Mouse (Mus musculus) ES-E14 (cell line): ENCODE results near the gene Ndufaf1. TPM values are rescaled to one million over a fixed set of nuclear protein-coding genes. Genes with fewer than 3 reads are reported as not detected.
"Not testable (repeated sequence)": the region's sequence is repeated elsewhere in the genome, so short reads cannot be mapped to it uniquely, and the experiment has no call there.

Source experiments
- DNase-seq: peaks from one replicate; pipeline ENCODE4 v3.0.0-alpha.2; 2013; ENCODE audit warnings: low read depth, low spot score
- H3K27ac ChIP-seq: 2 replicates; pipeline ENCODE4 v1.5.1; 2012; ENCODE audit warnings: low read depth, mild to moderate bottlenecking, low read length, moderate library complexity, mixed read lengths; ENCODE audit not compliant: poor library complexity, insufficient read depth, severe bottlenecking
- H3K36me3 ChIP-seq: 2 replicates; pipeline ENCODE4 v1.6.1; 2012; ENCODE audit warnings: mild to moderate bottlenecking, low read length, moderate library complexity, mixed read lengths; ENCODE audit not compliant: control insufficient read depth, poor library complexity, insufficient read depth, severe bottlenecking
- H3K4me1 ChIP-seq, 2 experiments: fragments of 150-350 bp in 1 of 2; sonication (generic) in 1 of 2; 2 replicates each; pipeline ENCODE4 v1.6.1; 2012; ENCODE audit warnings: low read length in 2 of 2, mild to moderate bottlenecking in 1 of 2, mixed read lengths in 1 of 2; ENCODE audit not compliant: control insufficient read depth in 2 of 2, insufficient read depth in 2 of 2, poor library complexity in 1 of 2
- H3K4me3 ChIP-seq, 2 experiments: fragments of 150-350 bp in 1 of 2; sonication (generic) in 1 of 2; 2 replicates each; pipeline ENCODE4 v1.5.1; 2012; ENCODE audit warnings: low read length in 2 of 2, low read depth in 1 of 2, mild to moderate bottlenecking in 1 of 2, mixed read lengths in 1 of 2; ENCODE audit not compliant: insufficient read depth in 1 of 2, poor library complexity in 1 of 2, severe bottlenecking in 1 of 2
- H3K9ac ChIP-seq: 2 replicates; pipeline ENCODE4 v1.6.1; 2012; ENCODE audit warnings: low read depth, mild to moderate bottlenecking, low read length, mixed read lengths; ENCODE audit not compliant: poor library complexity, insufficient read depth, severe bottlenecking
- H3K9me3 ChIP-seq: fragments of 150-350 bp; sonication (generic); 2 replicates; pipeline ENCODE4 v1.6.1; 2012; ENCODE audit warnings: low read depth, mild to moderate bottlenecking, low read length; ENCODE audit not compliant: control insufficient read depth, insufficient read depth
- CHD2 ChIP-seq: IDR thresholded peaks from 2 replicates; pipeline ENCODE4 v1.6.1; 2014; ENCODE audit warnings: mild to moderate bottlenecking, low read depth, low read length, inconsistent platforms
- HCFC1 ChIP-seq: IDR thresholded peaks from 2 replicates; pipeline ENCODE4 v1.6.1; 2012; ENCODE audit warnings: low read length, inconsistent platforms, borderline replicate concordance; ENCODE audit not compliant: insufficient read depth
- MAFK ChIP-seq: IDR thresholded peaks from 2 replicates; pipeline ENCODE4 v1.6.1; 2014; ENCODE audit warnings: mild to moderate bottlenecking, low read depth, low read length, inconsistent platforms; ENCODE audit not compliant: insufficient read depth
- ZC3H11A ChIP-seq: IDR thresholded peaks from 2 replicates; pipeline ENCODE4 v1.6.1; 2012; ENCODE audit warnings: low read depth, mild to moderate bottlenecking, inconsistent platforms, low read length, borderline replicate concordance
- ZNF384 ChIP-seq: IDR thresholded peaks from 2 replicates; pipeline ENCODE4 v1.6.1; 2012; ENCODE audit warnings: low read depth, low read length, inconsistent platforms
- in situ Hi-C, 2 experiments: fragments of 600-800 bp; cut with MboI; formaldehyde crosslinking; loops; one replicate each; pipeline ENCODE4 v1.15.1; 2025; ENCODE audit warnings: low sequenced_read_pairs in 2 of 2, inconsistent platforms in 1 of 2; ENCODE audit not compliant: unreplicated experiment in 2 of 2
- total RNA-seq: library from RNA; depleted of rRNA; stranded (reverse); fragments of 300-350 nt; gene quantifications from 2 replicates; pipeline ENCODE4 v1.2.3, GENCODE M21; 2012

Gene Ndufaf1
- total RNA-seq, 1 experiment = 18.6 TPM

DNA sequence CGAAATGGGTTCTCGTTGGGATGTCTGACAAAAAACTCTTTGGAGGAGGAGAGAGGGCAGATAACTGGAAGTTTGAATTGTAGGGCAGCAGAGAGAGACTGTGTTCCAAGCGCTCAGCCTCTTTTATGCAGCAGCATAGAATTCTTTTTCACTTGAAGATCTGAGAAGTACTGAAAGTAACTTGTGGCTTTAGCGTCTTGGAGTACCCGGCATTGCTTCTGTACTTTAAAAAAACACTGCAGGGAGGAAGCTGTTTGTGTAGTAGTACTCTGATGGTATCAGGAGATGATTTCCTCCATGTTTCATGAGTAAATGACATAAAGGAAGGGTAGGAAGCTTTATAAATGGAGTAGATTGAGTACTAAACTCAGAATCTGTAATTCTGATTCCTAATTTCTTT lies 13.2 kb upstream of the Ndufaf1 start:
- no peak overlapping the region for H3K27ac ChIP-seq
- peaks cover 2% of the 10 kb centered on the region; the same call in 1 of the 2 replicates for H3K36me3 ChIP-seq
- in situ Hi-C loops = no loop called here
- peak overlapping the region; percentile 95 for H3K9ac ChIP-seq
- no peaks in the 10 kb centered on the region for H3K9me3 ChIP-seq
- DNase-seq = no peak
- TF ChIP-seq ZNF384 = no peak
- no peak for TF ChIP-seq HCFC1
- no peak for TF ChIP-seq MAFK
- TF ChIP-seq CHD2 = no peak
- TF ChIP-seq ZC3H11A = no peak
- peaks cover 0 to 3% of the 10 kb centered on the region in 2 experiments; a peak in 1 of 4 replicates for H3K4me1 ChIP-seq
- peak overlapping the region; percentile 90 to 98 for H3K4me3 ChIP-seq

DNA sequence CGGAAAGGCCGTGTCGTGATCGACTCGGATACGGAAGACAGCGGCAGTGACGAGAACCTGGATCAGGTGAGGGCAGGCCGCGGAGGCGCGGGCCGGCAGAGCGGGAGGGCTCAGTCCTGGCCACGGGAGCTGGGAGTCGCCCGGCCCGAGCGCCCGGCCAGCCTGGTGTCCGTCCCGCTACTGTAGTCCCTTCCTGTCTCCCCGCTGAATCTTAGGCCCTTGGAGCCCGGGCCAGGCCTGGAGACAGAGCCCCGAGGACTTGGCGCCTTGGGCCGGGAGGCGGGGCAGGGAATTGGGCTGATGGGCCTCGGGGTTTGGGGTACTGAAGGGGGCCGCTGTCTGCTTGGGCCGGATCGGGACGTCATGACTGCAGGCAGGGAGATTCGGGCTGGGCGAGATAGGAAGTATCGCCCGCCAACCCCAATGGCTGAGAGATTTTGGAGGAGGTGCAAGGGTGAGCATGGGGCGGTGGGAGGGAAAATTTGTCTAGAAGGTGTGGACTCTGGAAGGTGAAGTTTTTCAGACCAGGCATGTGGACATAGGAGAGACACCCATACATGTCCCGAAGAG lies 12.7 kb upstream of the Ndufaf1 start:
- Histone ChIP-seq H3K4me3 (peak overlapping the region; percentile 90 to 98), H3K4me1 (peaks cover 0 to 3% of the 10 kb centered on the region in 2 experiments; a peak in 1 of 4 replicates), H3K36me3 (peaks cover 2% of the 10 kb centered on the region; the same call in 1 of the 2 replicates), H3K9me3 (no peaks in the 10 kb centered on the region), H3K27ac (no peak overlapping the region; the same call in 1 of the 2 replicates), H3K9ac (peak overlapping the region; percentile 95)
- in situ Hi-C loops = no loop called here
- no peak for TF ChIP-seq HCFC1
- TF ChIP-seq CHD2 = no peak
- TF ChIP-seq MAFK = no peak
- TF ChIP-seq ZC3H11A = no peak
- TF ChIP-seq ZNF384 = no peak
- no peak for DNase-seq

DNA sequence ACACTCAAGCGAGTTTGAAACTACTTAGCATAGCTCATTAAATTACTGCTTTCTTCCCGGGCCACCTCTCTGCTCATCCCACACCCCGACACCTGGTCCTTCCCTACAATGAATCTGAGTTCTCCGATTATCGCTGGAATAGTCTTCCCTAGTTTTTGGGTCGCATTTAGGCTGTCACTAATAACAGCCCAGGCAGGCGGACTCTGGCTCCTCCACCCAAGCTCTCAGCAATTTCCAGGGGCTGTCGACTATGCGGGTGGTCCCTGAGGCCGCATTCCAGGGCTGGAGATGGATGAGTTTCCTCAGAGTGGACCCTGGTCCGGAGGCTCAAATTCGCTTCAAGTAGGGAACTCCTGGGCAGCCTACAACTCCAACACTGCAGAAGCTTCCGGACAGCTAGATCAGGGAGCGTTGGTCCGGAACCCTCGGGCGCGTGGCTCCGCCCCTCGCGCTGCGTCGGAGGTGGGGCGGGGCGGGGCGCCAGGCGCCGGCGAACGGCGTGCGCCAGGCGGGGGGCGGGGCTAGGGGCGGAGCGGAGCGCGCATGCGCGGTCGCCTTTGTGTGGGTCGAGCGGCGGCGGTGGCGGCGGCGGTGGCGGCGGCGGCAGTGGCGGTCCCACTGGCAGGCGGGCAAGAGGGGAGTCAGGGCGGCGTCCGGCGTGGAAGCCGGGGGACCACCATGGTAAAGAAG lies 12.0 kb upstream of the Ndufaf1 start, which contains the start of gene Rtf1:
Gene Rtf1 (plus strand): TSS at position 544 of the 690 bp plus-strand sequence.
- peak within 1 kb of the TSS; percentile 55 for H3K27ac ChIP-seq
- TF ChIP-seq ZNF384 (no peak), CHD2 (no peak)
- no peaks in the 10 kb centered on the region for H3K36me3 ChIP-seq
- peaks cover 0 to 3% of the 10 kb centered on the region in 2 experiments; a peak in 1 of 4 replicates for H3K4me1 ChIP-seq
- in situ Hi-C loops = no loop called here
- DNase-seq = peak; percentile 56
- H3K4me3 ChIP-seq = peak within 1 kb of the TSS; percentile 98 to 100
- H3K9ac ChIP-seq = peak within 1 kb of the TSS; percentile 95
- H3K9me3 ChIP-seq = no peaks in the 10 kb centered on the region

DNA sequence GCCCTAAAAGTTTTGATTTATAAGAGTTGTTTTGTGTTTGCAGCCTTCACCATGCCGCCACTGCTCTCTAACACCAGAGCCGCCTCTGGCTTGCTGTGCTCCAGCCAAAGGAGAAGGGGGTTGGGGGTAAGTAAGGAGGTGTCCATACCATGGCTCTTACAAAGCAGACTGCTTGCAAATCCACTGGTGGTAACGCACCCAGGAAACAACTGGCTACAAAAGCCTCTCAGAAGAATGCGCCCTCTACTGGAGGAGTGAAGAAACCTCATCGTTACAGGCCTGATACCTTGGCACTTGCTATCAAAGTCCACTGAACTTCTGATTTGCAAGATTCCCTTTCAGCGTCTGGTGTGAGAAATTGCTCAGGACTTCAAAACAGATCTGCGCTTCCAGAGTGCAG lies 6.4 kb upstream of the Ndufaf1 start:
- no peak for TF ChIP-seq ZNF384
- no peak for TF ChIP-seq HCFC1
- no peak for TF ChIP-seq CHD2
- no peak for TF ChIP-seq ZC3H11A
- TF ChIP-seq MAFK = no peak
- Histone ChIP-seq H3K9ac (no peak overlapping the region), H3K27ac (no peak overlapping the region), H3K36me3 (no peaks in the 10 kb centered on the region), H3K9me3 (no peaks in the 10 kb centered on the region), H3K4me1 (no peaks in the 10 kb centered on the region), H3K4me3 (no peak overlapping the region)
- DNase-seq = no peak
- in situ Hi-C loops = no loop called here

DNA sequence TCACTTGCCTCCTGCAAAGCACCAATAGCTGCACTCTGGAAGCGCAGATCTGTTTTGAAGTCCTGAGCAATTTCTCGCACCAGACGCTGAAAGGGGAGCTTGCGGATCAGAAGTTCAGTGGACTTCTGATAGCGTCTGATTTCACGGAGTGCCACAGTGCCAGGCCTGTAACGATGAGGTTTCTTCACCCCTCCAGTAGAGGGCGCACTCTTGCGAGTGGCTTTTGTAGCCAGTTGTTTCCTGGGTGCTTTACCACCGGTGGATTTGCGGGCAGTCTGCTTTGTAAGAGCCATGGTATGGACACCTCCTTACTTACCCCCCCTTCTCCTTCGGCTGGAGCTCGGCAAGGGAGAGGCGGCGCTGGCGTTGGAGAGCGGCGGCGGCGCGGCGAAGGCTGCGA lies 3.1 kb upstream of the Ndufaf1 start:
- DNase-seq, H3K9ac ChIP-seq, H3K36me3 ChIP-seq, H3K4me1 ChIP-seq, in situ Hi-C loops, H3K4me3 ChIP-seq, H3K9me3 ChIP-seq, H3K27ac ChIP-seq: not testable (repeated sequence)
